Mouse (Mus musculus) liver, embryonic 12.5 days (tissue): ENCODE measurements around the gene Psmb5. TPM values are rescaled to one million over a fixed set of nuclear protein-coding genes. Genes with fewer than 3 reads are reported as not detected.

Experiments used
- ATAC-seq: fragments of 200-750 bp; cut with Nextera tagmentation; 2 replicates; pipeline ENCODE4 v1.8.0; 2017; ENCODE audit warnings: moderate number of reproducible peaks, mild to moderate bottlenecking, moderate library complexity
- H3K27ac ChIP-seq: fragments of 300-500 bp; sonication (generic); 2 replicates; pipeline ENCODE4 v1.5.1; 2016; ENCODE audit warnings: mild to moderate bottlenecking
- H3K27me3 ChIP-seq: fragments of 300-500 bp; sonication (generic); replicated peaks from 2 replicates; pipeline ENCODE4 v1.6.1; 2016; ENCODE audit warnings: mild to moderate bottlenecking, moderate library complexity
- H3K36me3 ChIP-seq: fragments of 300-500 bp; sonication (generic); 2 replicates; pipeline ENCODE4 v1.6.1; 2016; ENCODE audit warnings: mild to moderate bottlenecking, moderate library complexity
- H3K4me1 ChIP-seq: fragments of 300-500 bp; sonication (generic); 2 replicates; pipeline ENCODE4 v1.6.1; 2016
- H3K4me2 ChIP-seq: fragments of 300-500 bp; sonication (generic); 2 replicates; pipeline ENCODE4 v1.6.1; 2016; ENCODE audit warnings: mild to moderate bottlenecking, moderate library complexity
- H3K4me3 ChIP-seq: fragments of 300-500 bp; sonication (generic); 2 replicates; pipeline ENCODE4 v1.5.1; 2016; ENCODE audit warnings: mild to moderate bottlenecking, moderate library complexity
- H3K9ac ChIP-seq: fragments of 300-500 bp; sonication (generic); 2 replicates; pipeline ENCODE4 v1.6.1; 2016; ENCODE audit warnings: mild to moderate bottlenecking, moderate library complexity
- H3K9me3 ChIP-seq: fragments of 300-500 bp; sonication (generic); replicated peaks from 2 replicates; pipeline ENCODE4 v1.6.1; 2016; ENCODE audit warnings: mild to moderate bottlenecking, moderate library complexity
- WGBS: fragments of 180-500 bp; shearing (Covaris S2); methylation state at CpG from one replicate; pipeline ENCODE4 v1.1.7; 2016; ENCODE audit not compliant: insufficient replicate concordance; 5-methylcytosine and 5-hydroxymethylcytosine counted together
- polyA plus RNA-seq: library from polyadenylated mRNA; unstranded; fragments of >200 nt; fragmentation: Nextera tagmentation; extraction: Ambion mirVana; gene quantifications from 2 replicates; pipeline ENCODE4 v1.2.1, GENCODE M21; 2016

Psmb5 gene
- polyA plus RNA-seq, 1 experiment from 2014 or later, result 292 TPM

- Histone ChIP-seq H3K4me1 (peaks cover 46% of the 10 kb centered on the region), H3K4me3 (no peak overlapping the region), H3K27ac (no peak overlapping the region), H3K4me2 (no peak overlapping the region), H3K27me3 (peaks cover 50% of the 10 kb centered on the region), H3K9ac (no peak overlapping the region), H3K36me3 (peaks cover 9% of the 10 kb centered on the region), H3K9me3 (no peaks in the 10 kb centered on the region)
- 44% methylated on average over 7 of the region's 7 CpGs for WGBS
- ATAC-seq, result no peak
These were observed 38.2 kb downstream of the Psmb5 start for GRCm38 (mm10) chr14:54579638-54580037.

GRCm38 (mm10) chr14:54578063-54578462 lies 39.8 kb downstream of the Psmb5 start:
- Histone ChIP-seq H3K9me3 (no peaks in the 10 kb centered on the region), H3K27me3 (peaks cover 66% of the 10 kb centered on the region), H3K9ac (peak overlapping the region; percentile 69; the same call in 1 of the 2 replicates), H3K4me2 (peak overlapping the region; percentile 80), H3K36me3 (no peaks in the 10 kb centered on the region), H3K27ac (peak overlapping the region; percentile 72), H3K4me1 (peaks cover 62% of the 10 kb centered on the region), H3K4me3 (peak overlapping the region; percentile 63)
- WGBS, result under 1% methylated on average over 10 of the region's 10 CpGs
- no peak for ATAC-seq

- Histone ChIP-seq H3K27me3 (peaks cover 72% of the 10 kb centered on the region), H3K9me3 (no peaks in the 10 kb centered on the region), H3K4me2 (peak within 1 kb of the TSS; percentile 80), H3K9ac (peak within 1 kb of the TSS; percentile 69), H3K4me1 (peaks cover 69% of the 10 kb centered on the region), H3K4me3 (peak within 1 kb of the TSS; percentile 63), H3K27ac (peak within 1 kb of the TSS; percentile 72), H3K36me3 (no peaks in the 10 kb centered on the region)
- WGBS, result under 1% methylated on average over 66 of the region's 66 CpGs
- no peak for ATAC-seq
These were observed 40.5 kb downstream of the Psmb5 start, which contains the start of gene Ajuba for GRCm38 (mm10) chr14:54577089-54577982. TSS of gene Ajuba (minus strand) at chr14:54577558.

GRCm38 (mm10) chr14:54576241-54577088 lies 41.4 kb downstream of the Psmb5 start:
- ATAC-seq, result no peak
- Histone ChIP-seq H3K36me3 (peaks cover 3% of the 10 kb centered on the region; the same call in 1 of the 2 replicates), H3K27me3 (peaks cover 81% of the 10 kb centered on the region)

GRCm38 (mm10) chr14:54575631-54576030 lies 42.2 kb downstream of the Psmb5 start:
- Histone ChIP-seq H3K4me1 (peaks cover 70% of the 10 kb centered on the region), H3K9me3 (no peaks in the 10 kb centered on the region), H3K9ac (peak overlapping the region; percentile 33; the same call in 1 of the 2 replicates), H3K27me3 (peaks cover 88% of the 10 kb centered on the region), H3K4me3 (peak overlapping the region; percentile 63), H3K27ac (no peak overlapping the region), H3K4me2 (peak overlapping the region; percentile 80), H3K36me3 (peaks cover 8% of the 10 kb centered on the region; the same call in 1 of the 2 replicates)
- whole genome bisulfite sequencing, result 2% methylated on average over 39 of the region's 39 CpGs
- no peak for ATAC-seq

More at GRCm38 (mm10) chr14:54576241-54577088, 41.4 kb downstream of the Psmb5 start:
- peak overlapping the region; percentile 80 for H3K4me2 ChIP-seq
- peaks cover 70% of the 10 kb centered on the region for H3K4me1 ChIP-seq
- 2% methylated on average over 84 of the region's 84 CpGs for WGBS
- peak overlapping the region; percentile 63 for H3K4me3 ChIP-seq
- H3K27ac ChIP-seq, result peak overlapping the region; percentile 72
- H3K9me3 ChIP-seq, result no peaks in the 10 kb centered on the region
- peak overlapping the region; percentile 69 for H3K9ac ChIP-seq

- no peak for ATAC-seq
- H3K36me3 ChIP-seq, result peaks cover 11% of the 10 kb centered on the region; the same call in 1 of the 2 replicates
- peaks cover 73% of the 10 kb centered on the region for H3K4me1 ChIP-seq
- no peak overlapping the region for H3K27ac ChIP-seq
- peak overlapping the region; percentile 80 for H3K4me2 ChIP-seq
- H3K9ac ChIP-seq, result no peak overlapping the region
- H3K9me3 ChIP-seq, result no peaks in the 10 kb centered on the region
- peaks cover 92% of the 10 kb centered on the region for H3K27me3 ChIP-seq
- H3K4me3 ChIP-seq, result peak overlapping the region; percentile 63
- 15% methylated on average over 8 of the region's 8 CpGs for WGBS
These were observed 42.8 kb downstream of the Psmb5 start for GRCm38 (mm10) chr14:54575031-54575430.

GRCm38 (mm10) chr14:54574253-54574652 lies 43.6 kb downstream of the Psmb5 start:
- ATAC-seq, result no peak
- peaks cover 90% of the 10 kb centered on the region for H3K27me3 ChIP-seq

GRCm38 (mm10) chr14:54572790-54573736 lies 44.8 kb downstream of the Psmb5 start:
- no peak overlapping the region for H3K9ac ChIP-seq
- H3K27me3 ChIP-seq, result peaks cover 78% of the 10 kb centered on the region
- peaks cover 20% of the 10 kb centered on the region for H3K36me3 ChIP-seq
- peak overlapping the region; percentile 80 for H3K4me2 ChIP-seq
- H3K4me3 ChIP-seq, result no peak overlapping the region
- WGBS, result 22% methylated on average over 14 of the region's 14 CpGs
- peaks cover 65% of the 10 kb centered on the region for H3K4me1 ChIP-seq
- H3K27ac ChIP-seq, result no peak overlapping the region
- peak; percentile 42 for ATAC-seq
- no peaks in the 10 kb centered on the region for H3K9me3 ChIP-seq

More at GRCm38 (mm10) chr14:54574253-54574652, 43.6 kb downstream of the Psmb5 start:
- 46% methylated on average over 4 of the region's 4 CpGs for WGBS
- Histone ChIP-seq H3K4me2 (peak overlapping the region; percentile 80), H3K4me3 (peak overlapping the region; percentile 63), H3K36me3 (peaks cover 12% of the 10 kb centered on the region; the same call in 1 of the 2 replicates), H3K27ac (no peak overlapping the region), H3K4me1 (peaks cover 73% of the 10 kb centered on the region), H3K9me3 (no peaks in the 10 kb centered on the region), H3K9ac (no peak overlapping the region)

- Histone ChIP-seq H3K4me3 (no peak overlapping the region), H3K27ac (no peak overlapping the region), H3K9ac (no peak overlapping the region), H3K4me1 (peaks cover 56% of the 10 kb centered on the region), H3K27me3 (peaks cover 69% of the 10 kb centered on the region), H3K9me3 (no peaks in the 10 kb centered on the region), H3K36me3 (peaks cover 27% of the 10 kb centered on the region), H3K4me2 (no peak overlapping the region)
- 69% methylated on average over 4 of the region's 4 CpGs for WGBS
- ATAC-seq, result no peak
These were observed 45.7 kb downstream of the Psmb5 start for GRCm38 (mm10) chr14:54572122-54572521.

- 66% methylated on average over 17 of the region's 17 CpGs for WGBS
- no peak overlapping the region for H3K9ac ChIP-seq
- H3K36me3 ChIP-seq, result peaks cover 27% of the 10 kb centered on the region
- no peak for ATAC-seq
- H3K27me3 ChIP-seq, result peaks cover 45% of the 10 kb centered on the region
- no peak overlapping the region for H3K4me3 ChIP-seq
- H3K4me1 ChIP-seq, result peaks cover 37% of the 10 kb centered on the region
- H3K9me3 ChIP-seq, result no peaks in the 10 kb centered on the region
- no peak overlapping the region; the same call in 1 of the 2 replicates for H3K27ac ChIP-seq
- H3K4me2 ChIP-seq, result no peak overlapping the region
These were observed 48.1 kb downstream of the Psmb5 start for GRCm38 (mm10) chr14:54569451-54570392.
